Mouse (Mus musculus): Measurements from ENCODE around the gene Myo1d. TPM values are rescaled to one million over a fixed set of nuclear protein-coding genes. Genes with fewer than 3 reads are reported as not detected.
A peak's percentile ranks its signal among the peaks of the same experiment; 100 is the strongest.

Myo1d gene
- total and polyA plus RNA-seq, 3 experiments: 15.9 to 81.1 (median 41.7) TPM

GRCm38 (mm10) chr11:80539056-80539455, 240.8 kb downstream of the Myo1d start:
- H3K9ac ChIP-seq (ENCODE audit: control insufficient read depth, low read depth, low read length, poor library complexity, severe bottlenecking): no peak overlapping the region
- no peaks in the 10 kb centered on the region for H3K27me3 ChIP-seq (ENCODE audit: control insufficient read depth in 1 of 2, insufficient read depth in 2 of 2, low read length in 2 of 2)
- peaks cover 0 to 2% of the 10 kb centered on the region in 2 experiments; a peak in 1 of 4 replicates for H3K36me3 ChIP-seq (ENCODE audit: control insufficient read depth in 1 of 2, insufficient read depth in 2 of 2, low read length in 2 of 2)
- H3K9me3 ChIP-seq (replicated peaks; ENCODE audit: insufficient read depth, low read length): no peaks in the 10 kb centered on the region
- H3K27ac ChIP-seq (ENCODE audit: control insufficient read depth, low read depth, low read length): no peak overlapping the region
- peak; percentile 67 for DNase-seq (ENCODE audit: low read depth, low spot score)
- TF ChIP-seq MAX (IDR thresholded peaks at IDR 0.05; ENCODE audit: low read length): 0 out of 2 replicates have a peak, but pooled peaks have one; percentile 24
- no peak for TF ChIP-seq ZMIZ1 (IDR thresholded peaks at IDR 0.05; ENCODE audit: low read depth, low read length)
- TF ChIP-seq KAT2A (conservative IDR thresholded peaks at IDR 0.05; ENCODE audit: low read depth, low read length): no peak
- no peak overlapping the region for H3K4me3 ChIP-seq (ENCODE audit: control insufficient read depth in 1 of 2, insufficient read depth in 1 of 2, low read depth in 2 of 2, low read length in 2 of 2)
- H3K4me1 ChIP-seq (ENCODE audit: control insufficient read depth in 1 of 2, insufficient read depth in 2 of 2, low read length in 2 of 2): peaks cover 0 to 3% of the 10 kb centered on the region in 2 experiments; a peak in 2 of 4 replicates
- no peaks in the 10 kb centered on the region for H3K79me2 ChIP-seq (ENCODE audit: control insufficient read depth, insufficient read depth, low read length, poor library complexity)

GRCm38 (mm10) chr11:80532966-80533365, 246.9 kb downstream of the Myo1d start:
- peaks cover 0 to 2% of the 10 kb centered on the region in 2 experiments; a peak in 1 of 4 replicates for H3K36me3 ChIP-seq (ENCODE audit: control insufficient read depth in 1 of 2, insufficient read depth in 2 of 2, low read length in 2 of 2)
- no peaks in the 10 kb centered on the region for H3K27me3 ChIP-seq (ENCODE audit: control insufficient read depth in 1 of 2, insufficient read depth in 2 of 2, low read length in 2 of 2)
- DNase-seq (ENCODE audit: low read depth, low spot score): no peak
- H3K27ac ChIP-seq (ENCODE audit: control insufficient read depth, low read depth, low read length): no peak overlapping the region
- H3K9me3 ChIP-seq (replicated peaks; ENCODE audit: insufficient read depth, low read length): no peaks in the 10 kb centered on the region
- TF ChIP-seq MAFK (IDR thresholded peaks at IDR 0.05; ENCODE audit: borderline replicate concordance, low read depth, low read length): no peak
- TF ChIP-seq SMC3 (IDR thresholded peaks at IDR 0.05; ENCODE audit: low read depth, low read length): no peak
- no peaks in the 10 kb centered on the region for H3K4me1 ChIP-seq (ENCODE audit: control insufficient read depth in 1 of 2, insufficient read depth in 2 of 2, low read length in 2 of 2)
- no peak overlapping the region for H3K9ac ChIP-seq (ENCODE audit: control insufficient read depth, low read depth, low read length, poor library complexity, severe bottlenecking)
- no peak overlapping the region for H3K4me3 ChIP-seq (ENCODE audit: control insufficient read depth in 1 of 2, insufficient read depth in 1 of 2, low read depth in 2 of 2, low read length in 2 of 2)
- no peaks in the 10 kb centered on the region for H3K79me2 ChIP-seq (ENCODE audit: control insufficient read depth, insufficient read depth, low read length, poor library complexity)

DNA sequence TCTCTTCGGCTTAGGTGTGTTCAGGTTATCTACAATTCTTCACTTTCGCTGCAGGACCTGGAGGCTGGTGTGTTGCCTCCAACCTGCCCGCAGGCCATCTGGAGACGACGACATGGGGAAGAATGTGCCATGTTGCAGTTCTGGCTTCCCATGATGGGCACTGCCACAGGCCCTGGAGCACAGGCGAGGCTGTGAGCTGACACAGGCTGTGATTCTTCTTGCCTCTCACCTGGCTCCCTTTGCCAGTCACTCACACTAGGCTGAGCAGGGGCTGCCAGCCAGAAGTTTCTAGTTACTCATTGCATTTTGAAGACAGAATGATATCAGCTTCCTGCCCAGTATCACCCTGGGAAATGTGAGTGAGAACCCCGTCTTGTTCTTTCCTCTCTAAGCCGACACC, 250.7 kb downstream of the Myo1d start:
- Histone ChIP-seq H3K79me2 (ENCODE audit: control insufficient read depth, insufficient read depth, low read length, poor library complexity) (no peaks in the 10 kb centered on the region), H3K9ac (ENCODE audit: control insufficient read depth, low read depth, low read length, poor library complexity, severe bottlenecking) (no peak overlapping the region), H3K27me3 (ENCODE audit: control insufficient read depth in 1 of 2, insufficient read depth in 2 of 2, low read length in 2 of 2) (no peaks in the 10 kb centered on the region), H3K27ac (ENCODE audit: control insufficient read depth, low read depth, low read length) (no peak overlapping the region), H3K4me1 (ENCODE audit: control insufficient read depth in 1 of 2, insufficient read depth in 2 of 2, low read length in 2 of 2) (peaks cover 10% of the 10 kb centered on the region in 2 experiments; a peak in 3 of 4 replicates), H3K36me3 (ENCODE audit: control insufficient read depth in 1 of 2, insufficient read depth in 2 of 2, low read length in 2 of 2) (peaks cover 2 to 7% of the 10 kb centered on the region in 2 experiments; a peak in 3 of 4 replicates), H3K9me3 (replicated peaks; ENCODE audit: insufficient read depth, low read length) (no peaks in the 10 kb centered on the region), H3K4me3 (ENCODE audit: control insufficient read depth in 1 of 2, insufficient read depth in 1 of 2, low read depth in 2 of 2, low read length in 2 of 2) (no peak overlapping the region)
- TF ChIP-seq BHLHE40 (IDR thresholded peaks at IDR 0.05; ENCODE audit: borderline replicate concordance, low read depth, low read length) (no peak), E2F4 (IDR thresholded peaks at IDR 0.05; ENCODE audit: borderline replicate concordance, low read depth, low read length) (no peak), CTCF (IDR thresholded peaks at IDR 0.05 in 2 of 3, conservative IDR thresholded peaks at IDR 0.05 in 1 of 3; ENCODE audit: control insufficient read depth in 1 of 3, insufficient read depth in 1 of 3, low read depth in 2 of 3, low read length in 3 of 3, poor library complexity in 1 of 3, severe bottlenecking in 1 of 3) (no peak), USF2 (IDR thresholded peaks at IDR 0.05; ENCODE audit: borderline replicate concordance in 1 of 2, insufficient read depth in 1 of 2, low read depth in 1 of 2, low read length in 2 of 2) (no peak), CHD2 (IDR thresholded peaks at IDR 0.05; ENCODE audit: low read length) (no peak), CHD1 (IDR thresholded peaks at IDR 0.05; ENCODE audit: low read depth, low read length) (no peak), USF1 (IDR thresholded peaks at IDR 0.05; ENCODE audit: low read depth, low read length) (no peak), ZKSCAN1 (IDR thresholded peaks at IDR 0.05; ENCODE audit: low read depth, low read length) (no peak), ZC3H11A (IDR thresholded peaks at IDR 0.05; ENCODE audit: low read depth, low read length) (no peak), RCOR1 (IDR thresholded peaks at IDR 0.05; ENCODE audit: low read depth, low read length) (no peak), GATA1 (IDR thresholded peaks at IDR 0.05; ENCODE audit: low read depth, low read length) (no peak), MAFK (IDR thresholded peaks at IDR 0.05; ENCODE audit: borderline replicate concordance, low read depth, low read length) (no peak)
- no peak for DNase-seq (ENCODE audit: low read depth, low spot score)

Data from MEL (cell line).